Mouse (Mus musculus) liver, postnatal 0 days (tissue): ENCODE data around the gene Nufip2.

ENCODE experiments used
- CTCF ChIP-seq: sonication (generic); IDR thresholded peaks from 2 replicates; pipeline ENCODE4 v1.5.1; 2016; ENCODE audit warnings: antibody characterized with exemption, low read depth
- EP300 ChIP-seq: IDR thresholded peaks from 2 replicates; pipeline ENCODE4 v1.6.1; 2016; ENCODE audit warnings: antibody characterized with exemption, low read depth, mild to moderate bottlenecking

DNA sequence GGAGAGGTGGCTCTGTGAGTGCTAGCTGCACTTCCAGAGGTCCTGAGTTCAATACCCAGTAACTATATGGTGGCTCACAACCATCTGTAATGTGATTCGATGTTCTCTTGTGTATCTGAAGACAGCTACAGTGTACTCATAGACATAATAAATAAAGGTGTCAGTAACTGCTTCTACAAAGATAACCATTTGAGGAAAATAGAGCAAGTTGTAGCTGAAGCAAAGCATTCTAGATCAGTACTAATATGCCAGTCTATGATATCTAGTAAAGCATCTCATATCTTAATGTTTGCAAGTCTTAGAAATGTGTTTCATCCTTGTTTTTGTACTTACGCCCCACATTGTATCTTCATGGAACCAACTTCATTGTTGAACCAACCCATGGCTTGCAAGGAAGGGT, 33.1 kb downstream of the Nufip2 start:
- TF ChIP-seq CTCF = no peak
- TF ChIP-seq EP300 = no peak
